Mouse (Mus musculus) right cerebral cortex, postnatal 10 days (tissue): ENCODE results near the gene Stxbp1.

Experiments
- DNase-seq, 2 experiments: peaks; one replicate each; pipeline ENCODE4 v3.0.0; 2021; ENCODE audit warnings: low spot score in 2 of 2

Stxbp1 gene

GRCm38 (mm10) chr2:32846805-32847467, at the start of gene Stxbp1:
Stxbp1 (minus strand) TSS chr2:32847245.
- peak; percentile 94 for DNase-seq

- peak in 1 of 2 experiments; percentile 23 for DNase-seq
Measured at GRCm38 (mm10) chr2:32896507-32897147, 49.6 kb upstream of the Stxbp1 start.

- DNase-seq: no peak
Measured at GRCm38 (mm10) chr2:32895606-32896106, 48.6 kb upstream of the Stxbp1 start.

- DNase-seq: no peak
Measured at GRCm38 (mm10) chr2:32894097-32894496, 47.1 kb upstream of the Stxbp1 start.

- DNase-seq: peak in 1 of 2 experiments; percentile 19
Measured at GRCm38 (mm10) chr2:32892490-32892889, 45.4 kb upstream of the Stxbp1 start.

GRCm38 (mm10) chr2:32891278-32891677, 44.2 kb upstream of the Stxbp1 start:
- no peak for DNase-seq

GRCm38 (mm10) chr2:32890280-32890679, 43.2 kb upstream of the Stxbp1 start:
- DNase-seq: no peak

GRCm38 (mm10) chr2:32888551-32888950, 41.5 kb upstream of the Stxbp1 start:
- peak in 1 of 2 experiments; percentile 21 for DNase-seq

GRCm38 (mm10) chr2:32888029-32888428, 41.0 kb upstream of the Stxbp1 start:
- peak in 1 of 2 experiments; percentile 23 for DNase-seq

- DNase-seq: no peak
Measured at GRCm38 (mm10) chr2:32884745-32885144, 37.7 kb upstream of the Stxbp1 start.

- DNase-seq: no peak
Measured at GRCm38 (mm10) chr2:32882283-32883043, 35.4 kb upstream of the Stxbp1 start.

GRCm38 (mm10) chr2:32881723-32882122, 34.7 kb upstream of the Stxbp1 start:
- peak; percentile 75 to 77 for DNase-seq

- no peak for DNase-seq
Measured at GRCm38 (mm10) chr2:32881054-32881453, 34.0 kb upstream of the Stxbp1 start.

- no peak for DNase-seq
Measured at GRCm38 (mm10) chr2:32879593-32879992, 32.5 kb upstream of the Stxbp1 start.

- DNase-seq: no peak
Measured at GRCm38 (mm10) chr2:32878396-32878795, 31.4 kb upstream of the Stxbp1 start.

- no peak for DNase-seq
Measured at GRCm38 (mm10) chr2:32877761-32878393, 30.8 kb upstream of the Stxbp1 start.

GRCm38 (mm10) chr2:32877303-32877702, 30.3 kb upstream of the Stxbp1 start:
- DNase-seq: no peak

GRCm38 (mm10) chr2:32876490-32877302, 29.7 kb upstream of the Stxbp1 start:
- no peak for DNase-seq

GRCm38 (mm10) chr2:32875675-32876489, 28.8 kb upstream of the Stxbp1 start, which contains the start of gene Fam129b:
Fam129b (plus strand) TSS chr2:32876114.
- peak; percentile 81 to 82 for DNase-seq
